Mouse (Mus musculus): ENCODE results near the gene Gm10959. TPM values are rescaled to one million over a fixed set of nuclear protein-coding genes. Genes with fewer than 3 reads are reported as not detected.

Gm10959 gene
- polyA plus RNA-seq, 1 experiment from 2014 or later, result not detected

DNA sequence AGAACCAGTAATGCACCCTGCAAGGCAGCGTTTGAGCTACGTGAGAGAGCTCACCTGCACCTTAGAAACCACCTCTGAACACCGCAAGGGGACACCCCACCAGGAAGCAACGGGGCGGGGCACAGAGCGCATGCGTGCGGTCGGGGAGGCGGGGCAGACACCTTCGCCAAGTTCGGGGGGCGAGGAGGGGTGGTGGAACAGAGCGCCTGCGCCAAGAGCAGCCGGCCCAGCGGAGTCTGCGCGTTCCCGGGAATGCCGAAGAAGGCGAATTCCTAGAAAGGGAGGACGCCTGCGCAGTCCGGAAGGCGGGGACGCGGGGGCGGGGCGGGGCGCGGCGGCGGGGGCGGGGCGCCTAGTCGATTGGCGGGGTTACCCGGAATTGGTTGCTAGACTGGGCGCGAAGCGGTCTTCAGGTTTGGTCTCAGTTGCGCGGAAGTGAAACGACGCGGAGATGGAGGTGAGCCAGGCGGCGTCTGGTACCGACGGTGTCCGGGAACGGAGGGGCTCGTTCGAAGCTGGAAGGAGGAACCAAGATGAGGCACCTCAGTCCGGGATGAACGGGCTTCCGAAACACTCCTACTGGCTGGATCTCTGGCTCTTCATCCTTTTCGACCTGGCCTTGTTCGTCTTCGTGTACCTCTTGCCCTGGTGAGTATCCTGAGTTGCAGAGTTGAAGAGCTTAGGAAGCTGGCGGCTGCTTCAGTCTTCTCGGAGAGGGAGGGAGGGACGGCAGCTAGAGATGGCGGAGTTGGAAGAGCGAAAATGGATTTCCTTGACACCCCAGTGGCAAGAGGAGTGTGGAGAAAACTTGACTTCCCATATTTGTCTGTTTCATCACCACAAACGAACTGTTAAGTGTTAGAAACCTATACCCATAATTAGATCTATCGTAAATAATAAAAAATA is 5.1 kb upstream of the Gm10959 start, which contains the start of gene 1810037I17Rik:
Gene 1810037I17Rik (plus strand): TSS at position 195 of the 906 bp plus-strand sequence.
- under 1% methylated on average over 67 of the region's 68 CpGs for whole genome bisulfite sequencing (ENCODE audit: insufficient replicate concordance)
- peaks cover 10% of the 10 kb centered on the region for H3K4me1 ChIP-seq (ENCODE audit: control insufficient read depth, low read depth, low read length)

DNA sequence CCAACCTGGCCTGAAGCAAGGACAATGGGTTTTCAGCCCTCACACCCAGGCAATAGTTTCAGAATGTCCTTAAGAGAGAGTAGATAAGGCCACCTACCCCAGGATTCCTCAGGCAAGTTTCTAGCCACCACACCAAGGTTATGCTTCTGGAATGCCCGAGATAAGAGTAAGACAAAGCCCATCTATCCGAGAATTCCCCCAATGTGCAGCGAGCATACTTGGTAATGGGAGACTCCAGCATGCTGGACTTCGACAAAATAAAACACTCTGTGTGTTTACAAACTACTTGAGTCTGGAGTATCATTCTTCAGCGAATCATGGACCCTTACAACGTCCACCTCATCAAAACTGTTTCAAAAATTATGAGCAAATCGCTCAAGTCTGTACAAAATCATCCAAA is 4.0 kb upstream of the Gm10959 start:
- H3K4me2 ChIP-seq (ENCODE audit: low read depth, low read length), result peak overlapping the region; percentile 86
- peak overlapping the region; percentile 77 for H3K4me3 ChIP-seq (ENCODE audit: low read depth, low read length)
- H3K4me1 ChIP-seq (ENCODE audit: control insufficient read depth, low read depth, low read length), result peaks cover 10% of the 10 kb centered on the region
- WGBS (ENCODE audit: insufficient replicate concordance), result 39% methylated on average over 7 of the region's 7 CpGs
- peak overlapping the region; percentile 92 for H3K27ac ChIP-seq (ENCODE audit: low read length)
- H3K36me3 ChIP-seq (ENCODE audit: control insufficient read depth, insufficient read depth), result no peaks in the 10 kb centered on the region
- no peaks in the 10 kb centered on the region for H3K27me3 ChIP-seq (ENCODE audit: control insufficient read depth, insufficient read depth, low read depth, low read length)
- H3K9ac ChIP-seq (ENCODE audit: low read depth, low read length), result no peak overlapping the region; the same call in 1 of the 2 replicates
- no peaks in the 10 kb centered on the region for H3K9me3 ChIP-seq (replicated peaks; ENCODE audit: control insufficient read depth, low read length)
- ATAC-seq (ENCODE audit: low read depth), result no peak

More for the DNA sequence above, 5.1 kb upstream of the Gm10959 start, which contains the start of gene 1810037I17Rik:
- peak within 1 kb of the TSS; percentile 77 for H3K4me3 ChIP-seq (ENCODE audit: low read depth, low read length)
- peak within 1 kb of the TSS; percentile 92 for H3K27ac ChIP-seq (ENCODE audit: low read length)
- ATAC-seq (ENCODE audit: low read depth), result peak; percentile 95
- H3K27me3 ChIP-seq (ENCODE audit: control insufficient read depth, insufficient read depth, low read depth, low read length), result no peaks in the 10 kb centered on the region
- peak within 1 kb of the TSS; percentile 86 for H3K4me2 ChIP-seq (ENCODE audit: low read depth, low read length)
- H3K36me3 ChIP-seq (ENCODE audit: control insufficient read depth, insufficient read depth), result no peaks in the 10 kb centered on the region
- peak within 1 kb of the TSS; percentile 76 for H3K9ac ChIP-seq (ENCODE audit: low read depth, low read length)
- H3K9me3 ChIP-seq (replicated peaks; ENCODE audit: control insufficient read depth, low read length), result no peaks in the 10 kb centered on the region

GRCm38 (mm10) chr3:122921676-122922527 is 2.7 kb upstream of the Gm10959 start:
- Histone ChIP-seq H3K4me1 (ENCODE audit: control insufficient read depth, low read depth, low read length) (peaks cover 10% of the 10 kb centered on the region), H3K4me2 (ENCODE audit: low read depth, low read length) (no peak overlapping the region), H3K36me3 (ENCODE audit: control insufficient read depth, insufficient read depth) (no peaks in the 10 kb centered on the region), H3K9ac (ENCODE audit: low read depth, low read length) (no peak overlapping the region), H3K4me3 (ENCODE audit: low read depth, low read length) (no peak overlapping the region), H3K27ac (ENCODE audit: low read length) (no peak overlapping the region), H3K27me3 (ENCODE audit: control insufficient read depth, insufficient read depth, low read depth, low read length) (no peaks in the 10 kb centered on the region), H3K9me3 (replicated peaks; ENCODE audit: control insufficient read depth, low read length) (no peaks in the 10 kb centered on the region)
- no peak for ATAC-seq (ENCODE audit: low read depth)
- 76% methylated on average over 8 of the region's 8 CpGs for WGBS (ENCODE audit: insufficient replicate concordance)

- Histone ChIP-seq H3K9ac (ENCODE audit: low read depth, low read length) (no peak overlapping the region), H3K4me1 (ENCODE audit: control insufficient read depth, low read depth, low read length) (peaks cover 7% of the 10 kb centered on the region), H3K27me3 (ENCODE audit: control insufficient read depth, insufficient read depth, low read depth, low read length) (no peaks in the 10 kb centered on the region), H3K9me3 (replicated peaks; ENCODE audit: control insufficient read depth, low read length) (no peaks in the 10 kb centered on the region), H3K4me2 (ENCODE audit: low read depth, low read length) (no peak overlapping the region), H3K36me3 (ENCODE audit: control insufficient read depth, insufficient read depth) (no peaks in the 10 kb centered on the region), H3K27ac (ENCODE audit: low read length) (no peak overlapping the region), H3K4me3 (ENCODE audit: low read depth, low read length) (no peak overlapping the region)
- ATAC-seq (ENCODE audit: low read depth), result no peak
- WGBS (ENCODE audit: insufficient replicate concordance), result 54% methylated on average over 8 of the region's 8 CpGs
These were observed 1.6 kb upstream of the Gm10959 start for GRCm38 (mm10) chr3:122920572-122921435.

DNA sequence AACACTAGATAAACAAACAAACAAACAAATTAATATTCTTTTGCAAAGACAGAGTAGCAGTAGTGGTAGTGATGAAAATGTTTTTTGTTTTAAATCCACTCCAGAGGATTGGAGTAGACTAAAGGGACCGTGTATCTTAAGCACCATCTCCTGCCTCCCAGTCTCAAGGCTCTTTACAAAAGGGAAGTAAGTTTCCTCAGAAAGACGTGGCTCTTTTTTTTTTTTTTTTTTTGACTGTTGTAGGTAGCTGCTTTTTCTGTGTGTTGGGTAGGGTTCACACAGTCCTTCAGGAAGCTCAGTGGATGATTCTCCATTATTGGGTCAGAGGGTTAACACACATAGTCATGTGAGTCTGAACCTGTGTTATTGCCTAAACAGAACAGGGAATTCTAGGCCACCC is 488 bp downstream of the Gm10959 start:
- H3K4me2 ChIP-seq (ENCODE audit: low read depth, low read length), result no peak overlapping the region
- no peak overlapping the region for H3K27ac ChIP-seq (ENCODE audit: low read length)
- H3K4me3 ChIP-seq (ENCODE audit: low read depth, low read length), result no peak overlapping the region
- no peaks in the 10 kb centered on the region for H3K27me3 ChIP-seq (ENCODE audit: control insufficient read depth, insufficient read depth, low read depth, low read length)
- no peaks in the 10 kb centered on the region for H3K36me3 ChIP-seq (ENCODE audit: control insufficient read depth, insufficient read depth)
- H3K9ac ChIP-seq (ENCODE audit: low read depth, low read length), result no peak overlapping the region
- no peak for ATAC-seq (ENCODE audit: low read depth)
- peaks cover 7% of the 10 kb centered on the region for H3K4me1 ChIP-seq (ENCODE audit: control insufficient read depth, low read depth, low read length)
- WGBS (ENCODE audit: insufficient replicate concordance), result 14% methylated on average over 2 of the region's 2 CpGs
- no peaks in the 10 kb centered on the region for H3K9me3 ChIP-seq (replicated peaks; ENCODE audit: control insufficient read depth, low read length)

GRCm38 (mm10) chr3:122916191-122916680 is 2.9 kb downstream of the Gm10959 start:
- H3K27me3 ChIP-seq (ENCODE audit: control insufficient read depth, insufficient read depth, low read depth, low read length), result no peaks in the 10 kb centered on the region
- H3K9ac ChIP-seq (ENCODE audit: low read depth, low read length), result no peak overlapping the region
- no peak for ATAC-seq (ENCODE audit: low read depth)
- H3K9me3 ChIP-seq (replicated peaks; ENCODE audit: control insufficient read depth, low read length), result no peaks in the 10 kb centered on the region
- no peak overlapping the region for H3K4me3 ChIP-seq (ENCODE audit: low read depth, low read length)
- H3K4me2 ChIP-seq (ENCODE audit: low read depth, low read length), result no peak overlapping the region
- no peak overlapping the region for H3K27ac ChIP-seq (ENCODE audit: low read length)
- H3K36me3 ChIP-seq (ENCODE audit: control insufficient read depth, insufficient read depth), result no peaks in the 10 kb centered on the region
- H3K4me1 ChIP-seq (ENCODE audit: control insufficient read depth, low read depth, low read length), result no peaks in the 10 kb centered on the region; the same call in 1 of the 2 replicates
- WGBS (ENCODE audit: insufficient replicate concordance), result 57% methylated on average over 6 of the region's 6 CpGs

- Histone ChIP-seq H3K27me3 (ENCODE audit: control insufficient read depth, insufficient read depth, low read depth, low read length) (no peaks in the 10 kb centered on the region), H3K4me1 (ENCODE audit: control insufficient read depth, low read depth, low read length) (no peaks in the 10 kb centered on the region), H3K27ac (ENCODE audit: low read length) (no peak overlapping the region), H3K4me2 (ENCODE audit: low read depth, low read length) (no peak overlapping the region), H3K36me3 (ENCODE audit: control insufficient read depth, insufficient read depth) (no peaks in the 10 kb centered on the region), H3K4me3 (ENCODE audit: low read depth, low read length) (no peak overlapping the region), H3K9me3 (replicated peaks; ENCODE audit: control insufficient read depth, low read length) (no peaks in the 10 kb centered on the region), H3K9ac (ENCODE audit: low read depth, low read length) (no peak overlapping the region)
- 51% methylated on average over 5 of the region's 5 CpGs for WGBS (ENCODE audit: insufficient replicate concordance)
- no peak for ATAC-seq (ENCODE audit: low read depth)
These were observed 3.7 kb downstream of the Gm10959 start for GRCm38 (mm10) chr3:122915493-122915892.

- no peak overlapping the region for H3K4me3 ChIP-seq (ENCODE audit: low read depth, low read length)
- H3K36me3 ChIP-seq (ENCODE audit: control insufficient read depth, insufficient read depth), result no peaks in the 10 kb centered on the region
- no peak overlapping the region for H3K27ac ChIP-seq (ENCODE audit: low read length)
- no peak overlapping the region for H3K4me2 ChIP-seq (ENCODE audit: low read depth, low read length)
- no peaks in the 10 kb centered on the region for H3K4me1 ChIP-seq (ENCODE audit: control insufficient read depth, low read depth, low read length)
- WGBS (ENCODE audit: insufficient replicate concordance), result 63% methylated on average over 2 of the region's 2 CpGs
- no peak for ATAC-seq (ENCODE audit: low read depth)
- no peaks in the 10 kb centered on the region for H3K27me3 ChIP-seq (ENCODE audit: control insufficient read depth, insufficient read depth, low read depth, low read length)
- H3K9ac ChIP-seq (ENCODE audit: low read depth, low read length), result no peak overlapping the region
- H3K9me3 ChIP-seq (replicated peaks; ENCODE audit: control insufficient read depth, low read length), result no peaks in the 10 kb centered on the region
These were observed 11.3 kb downstream of the Gm10959 start for GRCm38 (mm10) chr3:122907841-122908240.

All from liver, embryonic 16.5 days (tissue).